Mouse (Mus musculus): ENCODE measurements around the gene Ckb. TPM values are rescaled to one million over a fixed set of nuclear protein-coding genes. Genes with fewer than 3 reads are reported as not detected.

Gene Ckb
- polyA plus RNA-seq, 2 experiments, result 106 to 133 TPM

- H3K4me2 ChIP-seq (replicated peaks; ENCODE audit: low read depth, low read length, severe bottlenecking), result peak overlapping the region; percentile 93
- no peak for ATAC-seq (ENCODE audit: low FRiP score, low read depth)
- H3K4me1 ChIP-seq (ENCODE audit: control insufficient read depth, insufficient read depth, low read length), result peaks cover 10% of the 10 kb centered on the region
- 5% methylated on average over 13 of the region's 13 CpGs for WGBS
- peak overlapping the region; percentile 83 for H3K4me3 ChIP-seq (replicated peaks; ENCODE audit: low read length)
- TF ChIP-seq POLR2A (IDR thresholded peaks at IDR 0.05; ENCODE audit: borderline replicate concordance, extremely low read depth, insufficient read depth, insufficient read length), result no peak
- DNase-seq (ENCODE audit: low spot score), result no peak
- H3K27me3 ChIP-seq (ENCODE audit: control insufficient read depth, insufficient read depth, low read length), result 0 out of 2 replicates have a peak, but pooled peaks cover 6% of the 10 kb centered on the region
- peak overlapping the region; percentile 74 for H3K9ac ChIP-seq (ENCODE audit: low read depth, low read length, severe bottlenecking)
- H3K9me3 ChIP-seq (ENCODE audit: control insufficient read depth, low read length), result no peaks in the 10 kb centered on the region
- H3K27ac ChIP-seq (replicated peaks; ENCODE audit: low read depth, low read length), result no peak overlapping the region
- peaks cover 22% of the 10 kb centered on the region for H3K36me3 ChIP-seq (ENCODE audit: control insufficient read depth, insufficient read depth, low read length)
These were observed 6.5 kb upstream of the Ckb start for GRCm38 (mm10) chr12:111678670-111678933.

DNA sequence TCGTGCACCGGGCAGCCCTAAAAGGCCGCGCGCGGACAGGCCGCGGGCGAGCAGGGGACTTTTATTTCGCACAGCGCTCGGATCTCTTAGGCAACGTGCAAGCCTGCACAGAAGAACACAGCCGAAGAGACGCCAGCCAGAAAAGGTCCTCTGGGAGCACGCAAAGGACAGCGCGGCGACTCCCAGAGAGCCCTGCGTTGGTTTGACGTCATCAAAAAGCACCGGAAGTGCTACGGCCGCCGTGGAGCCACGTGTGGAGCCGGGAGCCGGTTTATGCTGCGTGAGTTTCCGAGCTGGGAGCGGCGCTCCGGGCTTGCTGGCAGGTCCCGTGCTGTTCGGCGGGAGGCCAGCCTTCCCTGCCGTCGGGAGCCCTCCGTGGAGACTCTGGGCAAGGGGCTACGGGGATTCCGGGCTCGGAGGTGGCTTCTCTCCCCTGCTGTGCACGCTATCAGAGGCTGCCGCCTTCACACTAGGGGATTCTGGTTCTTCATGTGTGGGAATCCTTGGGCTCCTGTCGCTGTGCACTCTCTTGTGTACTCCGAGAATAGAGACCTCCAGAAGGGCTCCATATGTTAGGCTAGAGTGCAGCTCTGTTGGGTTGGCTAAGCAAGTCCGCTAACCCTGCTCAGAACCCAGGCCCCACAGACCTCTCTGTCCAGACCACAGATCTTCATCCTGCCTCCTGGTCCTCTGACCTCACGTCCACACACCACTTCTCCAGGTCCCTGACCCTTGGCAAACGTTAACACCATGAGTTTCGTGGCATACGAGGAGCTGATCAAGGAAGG is 5.9 kb upstream of the Ckb start, which contains the start of gene Trmt61a:
Gene Trmt61a, plus strand, starts transcription at position 224 of the 788 bp plus-strand sequence.
- peak; percentile 67; the same call in 1 of the 2 replicates for TF ChIP-seq POLR2A (IDR thresholded peaks at IDR 0.05; ENCODE audit: borderline replicate concordance, extremely low read depth, insufficient read depth, insufficient read length)
- Histone ChIP-seq H3K9me3 (ENCODE audit: control insufficient read depth, low read length) (no peaks in the 10 kb centered on the region), H3K36me3 (ENCODE audit: control insufficient read depth, insufficient read depth, low read length) (peaks cover 19% of the 10 kb centered on the region), H3K4me2 (replicated peaks; ENCODE audit: low read depth, low read length, severe bottlenecking) (peak within 1 kb of the TSS; percentile 93), H3K27me3 (ENCODE audit: control insufficient read depth, insufficient read depth, low read length) (peaks cover 11% of the 10 kb centered on the region), H3K9ac (ENCODE audit: low read depth, low read length, severe bottlenecking) (peak within 1 kb of the TSS; percentile 74), H3K4me3 (replicated peaks; ENCODE audit: low read length) (peak within 1 kb of the TSS; percentile 83), H3K4me1 (ENCODE audit: control insufficient read depth, insufficient read depth, low read length) (peaks cover 10% of the 10 kb centered on the region), H3K27ac (replicated peaks; ENCODE audit: low read depth, low read length) (peak within 1 kb of the TSS; percentile 91)
- peak; percentile 94 for DNase-seq (ENCODE audit: low spot score)
- peak; percentile 92 for ATAC-seq (ENCODE audit: low FRiP score, low read depth)
- under 1% methylated on average over 47 of the region's 51 CpGs for WGBS

GRCm38 (mm10) chr12:111677421-111677820 is 5.3 kb upstream of the Ckb start:
- H3K9me3 ChIP-seq (ENCODE audit: control insufficient read depth, low read length), result no peaks in the 10 kb centered on the region
- WGBS, result 15% methylated on average over 4 of the region's 5 CpGs
- DNase-seq (ENCODE audit: low spot score) (no peak), ATAC-seq (ENCODE audit: low FRiP score, low read depth) (peak; percentile 23)
- TF ChIP-seq POLR2A (IDR thresholded peaks at IDR 0.05; ENCODE audit: borderline replicate concordance, extremely low read depth, insufficient read depth, insufficient read length), result no peak
- H3K27ac ChIP-seq (replicated peaks; ENCODE audit: low read depth, low read length), result peak overlapping the region; percentile 91
- H3K4me1 ChIP-seq (ENCODE audit: control insufficient read depth, insufficient read depth, low read length), result peaks cover 13% of the 10 kb centered on the region
- peak overlapping the region; percentile 93 for H3K4me2 ChIP-seq (replicated peaks; ENCODE audit: low read depth, low read length, severe bottlenecking)
- H3K4me3 ChIP-seq (replicated peaks; ENCODE audit: low read length), result peak overlapping the region; percentile 83
- H3K9ac ChIP-seq (ENCODE audit: low read depth, low read length, severe bottlenecking), result peak overlapping the region; percentile 74
- H3K27me3 ChIP-seq (ENCODE audit: control insufficient read depth, insufficient read depth, low read length), result peaks cover 18% of the 10 kb centered on the region
- H3K36me3 ChIP-seq (ENCODE audit: control insufficient read depth, insufficient read depth, low read length), result peaks cover 17% of the 10 kb centered on the region

- Histone ChIP-seq H3K27me3 (ENCODE audit: control insufficient read depth, insufficient read depth, low read length) (peaks cover 32% of the 10 kb centered on the region), H3K27ac (replicated peaks; ENCODE audit: low read depth, low read length) (no peak overlapping the region), H3K4me2 (replicated peaks; ENCODE audit: low read depth, low read length, severe bottlenecking) (no peak overlapping the region), H3K4me3 (replicated peaks; ENCODE audit: low read length) (no peak overlapping the region), H3K9ac (ENCODE audit: low read depth, low read length, severe bottlenecking) (no peak overlapping the region), H3K36me3 (ENCODE audit: control insufficient read depth, insufficient read depth, low read length) (peaks cover 5% of the 10 kb centered on the region; the same call in 1 of the 2 replicates), H3K9me3 (ENCODE audit: control insufficient read depth, low read length) (no peaks in the 10 kb centered on the region), H3K4me1 (ENCODE audit: control insufficient read depth, insufficient read depth, low read length) (peaks cover 20% of the 10 kb centered on the region)
- DNase-seq (ENCODE audit: low spot score) (no peak), ATAC-seq (ENCODE audit: low FRiP score, low read depth) (no peak)
- TF ChIP-seq POLR2A (IDR thresholded peaks at IDR 0.05; ENCODE audit: borderline replicate concordance, extremely low read depth, insufficient read depth, insufficient read length), result no peak
- 66% methylated on average over 6 of the region's 6 CpGs for WGBS
These were observed 3.9 kb upstream of the Ckb start for GRCm38 (mm10) chr12:111675797-111676580.

DNA sequence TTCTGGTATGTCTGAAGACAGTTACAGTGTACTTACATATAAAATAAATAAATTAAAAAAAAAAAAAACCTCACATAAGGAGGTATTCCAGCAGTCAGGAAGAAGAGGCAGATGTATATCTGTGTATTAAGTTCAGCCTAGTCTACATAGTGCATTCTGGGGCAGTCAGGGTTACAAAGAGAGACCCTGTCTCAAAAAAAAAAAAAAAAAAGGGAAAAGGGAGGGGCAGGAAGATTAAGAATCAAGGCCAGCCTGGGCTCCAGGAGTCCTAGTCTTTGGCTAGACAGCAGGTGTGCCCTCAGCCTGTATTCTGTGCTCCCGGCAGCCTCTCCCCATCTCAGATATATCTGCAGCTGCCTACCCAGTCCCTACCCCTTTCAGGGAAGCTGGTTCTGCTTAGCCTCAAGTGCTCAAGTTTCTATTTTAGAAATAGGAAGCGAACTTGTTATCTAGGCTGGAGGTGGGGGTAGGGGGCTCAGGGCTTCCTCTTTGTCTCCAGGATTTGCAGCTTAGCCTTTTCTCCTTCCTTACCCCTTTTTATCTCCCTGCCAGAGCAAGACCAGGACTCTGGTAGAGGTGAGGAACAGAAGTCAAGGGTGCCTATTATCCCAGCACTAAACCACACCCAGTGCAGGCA is 2.8 kb upstream of the Ckb start:
- Histone ChIP-seq H3K4me2 (replicated peaks; ENCODE audit: low read depth, low read length, severe bottlenecking) (no peak overlapping the region), H3K36me3 (ENCODE audit: control insufficient read depth, insufficient read depth, low read length) (no peaks in the 10 kb centered on the region), H3K4me3 (replicated peaks; ENCODE audit: low read length) (no peak overlapping the region), H3K9ac (ENCODE audit: low read depth, low read length, severe bottlenecking) (no peak overlapping the region), H3K27me3 (ENCODE audit: control insufficient read depth, insufficient read depth, low read length) (peaks cover 42% of the 10 kb centered on the region), H3K27ac (replicated peaks; ENCODE audit: low read depth, low read length) (no peak overlapping the region), H3K4me1 (ENCODE audit: control insufficient read depth, insufficient read depth, low read length) (peaks cover 25% of the 10 kb centered on the region), H3K9me3 (ENCODE audit: control insufficient read depth, low read length) (no peaks in the 10 kb centered on the region)
- ATAC-seq (ENCODE audit: low FRiP score, low read depth) (no peak), DNase-seq (ENCODE audit: low spot score) (no peak)
- WGBS, result 56% methylated on average over 2 of the region's 2 CpGs
- TF ChIP-seq POLR2A (IDR thresholded peaks at IDR 0.05; ENCODE audit: borderline replicate concordance, extremely low read depth, insufficient read depth, insufficient read length), result no peak

Data from limb, embryonic 14.5 days (tissue).